ENCODE assay signal across 10 mouse cellular contexts in genomic region chr7:96778601-96778969, GRCm38 (mm10).
DNase-seq lines count a peak whose midpoint lies in the region; ATAC-seq lines count a peak whose summit lies in the region.
"Had no signal": no experiment of that assay in that cellular context is flagged by ENCODE, and none has a peak within 500 bp of the region (broad histone marks: within the 10 kb centered on the region; RNA-seq: fewer than 3 reads in every experiment).

No protein-coding gene starts in this region.

- WGBS in heart, embryonic 12.5 days = 48% methylated on average over 3 of the region's 3 CpGs
- WGBS in liver, embryonic 11.5 days = 49% methylated on average over 3 of the region's 3 CpGs
- 70% methylated on average over 3 of the region's 3 CpGs for WGBS in intestine, embryonic 16.5 days

- no peak overlapping the region for H3K27ac ChIP-seq in heart, embryonic 12.5 days (ENCODE audit: poor library complexity, severe bottlenecking)
- H3K27ac ChIP-seq in liver, embryonic 11.5 days (ENCODE audit: low read depth, low read length) = peak overlapping the region; percentile 46; the same call in 1 of the 2 replicates
- no peak overlapping the region for H3K27ac ChIP-seq in intestine, embryonic 16.5 days (ENCODE audit: low read length)
- H3K27ac ChIP-seq: neural tube, embryonic 12.5 days had no signal

- H3K27me3 ChIP-seq in heart, embryonic 12.5 days (replicated peaks) = peaks cover 12% of the 10 kb centered on the region
- H3K27me3 ChIP-seq in liver, embryonic 11.5 days (replicated peaks; ENCODE audit: control insufficient read depth, insufficient read depth, low read length) = no peaks in the 10 kb centered on the region
- no peaks in the 10 kb centered on the region for H3K27me3 ChIP-seq in intestine, embryonic 16.5 days (replicated peaks; ENCODE audit: control insufficient read depth, insufficient read depth, low read length)
- H3K27me3 ChIP-seq: hindbrain, embryonic 15.5 days; neural tube, embryonic 12.5 days had no signal

- H3K36me3 ChIP-seq in heart, embryonic 12.5 days = no peaks in the 10 kb centered on the region
- H3K36me3 ChIP-seq in liver, embryonic 11.5 days (ENCODE audit: control insufficient read depth, insufficient read depth, low read length) = no peaks in the 10 kb centered on the region
- no peaks in the 10 kb centered on the region for H3K36me3 ChIP-seq in intestine, embryonic 16.5 days (ENCODE audit: control insufficient read depth, insufficient read depth, low read length)
- H3K36me3 ChIP-seq: hindbrain, embryonic 15.5 days; neural tube, embryonic 12.5 days had no signal

- no peak for ATAC-seq in heart, embryonic 12.5 days (ENCODE audit: insufficient number of reproducible peaks, low FRiP score)
- ATAC-seq in liver, embryonic 11.5 days (replicated peaks; ENCODE audit: low FRiP score) = peak; percentile 47
- ATAC-seq in intestine, embryonic 16.5 days = no peak

- H3K4me1 ChIP-seq in heart, embryonic 12.5 days (replicated peaks) = peaks cover 9% of the 10 kb centered on the region
- peaks cover 11% of the 10 kb centered on the region for H3K4me1 ChIP-seq in liver, embryonic 11.5 days (replicated peaks; ENCODE audit: control insufficient read depth, insufficient read depth, low read length)
- peaks cover 10% of the 10 kb centered on the region for H3K4me1 ChIP-seq in intestine, embryonic 16.5 days (ENCODE audit: control insufficient read depth, insufficient read depth, low read length)

- H3K9ac ChIP-seq in heart, embryonic 12.5 days = no peak overlapping the region
- H3K9ac ChIP-seq in liver, embryonic 11.5 days (ENCODE audit: low read depth, low read length) = no peak overlapping the region
- no peak overlapping the region for H3K9ac ChIP-seq in intestine, embryonic 16.5 days (ENCODE audit: low read depth, low read length)
- H3K9ac ChIP-seq: hindbrain, embryonic 15.5 days; neural tube, embryonic 12.5 days had no signal

- no peak overlapping the region for H3K4me3 ChIP-seq in heart, embryonic 12.5 days
- no peak overlapping the region for H3K4me3 ChIP-seq in liver, embryonic 11.5 days (ENCODE audit: low read depth, low read length)
- H3K4me3 ChIP-seq in intestine, embryonic 16.5 days (ENCODE audit: low read length) = no peak overlapping the region
- H3K4me3 ChIP-seq: hindbrain, embryonic 15.5 days; neural tube, embryonic 12.5 days had no signal

- no peaks in the 10 kb centered on the region for H3K9me3 ChIP-seq in heart, embryonic 12.5 days (replicated peaks)
- no peaks in the 10 kb centered on the region for H3K9me3 ChIP-seq in liver, embryonic 11.5 days (ENCODE audit: control insufficient read depth, low read length)
- no peaks in the 10 kb centered on the region for H3K9me3 ChIP-seq in intestine, embryonic 16.5 days (ENCODE audit: control insufficient read depth, low read length)
- H3K9me3 ChIP-seq: hindbrain, embryonic 15.5 days; neural tube, embryonic 12.5 days had no signal

- H3K4me2 ChIP-seq in heart, embryonic 12.5 days = no peak overlapping the region
- H3K4me2 ChIP-seq in liver, embryonic 11.5 days = no peak overlapping the region
- no peak overlapping the region for H3K4me2 ChIP-seq in intestine, embryonic 16.5 days (ENCODE audit: low read depth, low read length)
- H3K4me2 ChIP-seq: hindbrain, embryonic 15.5 days; neural tube, embryonic 12.5 days had no signal

- DNase-seq in heart, adult 18-20 months = peak; percentile 22 to 50
- DNase-seq in thymus, postnatal 4 days = peak; percentile 52
- no peak for DNase-seq in thymus, adult 18-20 months
- DNase-seq in liver, embryonic 11.5 days (ENCODE audit: low spot score) = no peak
- DNase-seq in ovary, postnatal 10 days (ENCODE audit: low spot score) = no peak
- DNase-seq in urinary bladder, postnatal 25 days (ENCODE audit: low spot score) = no peak

Comparison
In these comparisons a context has a peak if more than half of its experiments do, and no peak if none do; other contexts are left out.
1. DNase-seq: peak in heart, adult 18-20 months (2 of 2) and thymus, postnatal 4 days (single experiment); none in thymus, adult 18-20 months (0 of 2), liver, embryonic 11.5 days (single experiment), ovary, postnatal 10 days (single experiment) and urinary bladder, postnatal 25 days (single experiment).